In the genomic region with DNA sequence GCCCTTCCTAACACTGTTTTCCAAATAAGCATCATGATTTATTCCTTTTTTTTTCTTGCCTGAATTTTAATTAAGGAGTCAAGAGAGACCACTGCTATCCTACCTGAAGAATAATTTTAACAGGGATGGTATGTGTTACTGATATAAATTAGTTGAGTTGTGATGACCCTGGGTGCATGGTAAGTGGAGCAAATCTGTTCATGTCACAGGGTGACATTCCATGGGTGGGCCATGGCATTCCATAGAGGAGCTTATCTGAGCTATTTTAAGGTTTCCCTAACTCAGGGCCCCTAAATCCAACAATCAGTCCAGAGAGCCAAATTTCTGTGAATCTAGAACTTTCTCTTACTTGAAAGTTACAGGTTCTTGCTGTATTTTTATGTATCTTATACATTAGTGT, we compare ENCODE assay signal across 25 mouse cellular contexts.
"Had no signal": no experiment of that assay in that cellular context is flagged by ENCODE, and none has a peak within 500 bp of the region (broad histone marks: within the 10 kb centered on the region; RNA-seq: fewer than 3 reads in every experiment).

No protein-coding gene starts in this region.

- H3K27me3 ChIP-seq: forebrain, embryonic 15.5 days; hindbrain, embryonic 13.5 days; hindbrain, embryonic 15.5 days; kidney, embryonic 15.5 days; limb, embryonic 13.5 days; limb, embryonic 15.5 days; liver, embryonic 12.5 days had no signal

- DNase-seq: forebrain, postnatal 0 days; gastrocnemius, postnatal 14 days; gastrocnemius, postnatal 36 days; heart, adult 2 months; heart, postnatal 14 days; kidney, adult 11 months; kidney, adult 2 months; kidney, adult 9 months; kidney, postnatal 14 days; kidney, postnatal 36 days; layer of hippocampus, adult 9-11 months; layer of hippocampus, postnatal 36 days; left cerebral cortex, postnatal 4 days; lung, adult 18-20 months had no signal

- H3K9ac ChIP-seq: forebrain, embryonic 15.5 days; forebrain, postnatal 0 days; hindbrain, embryonic 13.5 days; hindbrain, embryonic 15.5 days; kidney, embryonic 15.5 days; limb, embryonic 13.5 days; limb, embryonic 15.5 days; liver, embryonic 12.5 days; liver, embryonic 14.5 days had no signal

- H3K27ac ChIP-seq: forebrain, embryonic 15.5 days; heart, adult 2 months; hindbrain, embryonic 13.5 days; hindbrain, embryonic 15.5 days; hindbrain, postnatal 0 days; kidney, embryonic 15.5 days; kidney, postnatal 0 days; limb, embryonic 13.5 days; limb, embryonic 15.5 days; liver, embryonic 12.5 days; liver, embryonic 14.5 days had no signal

- ATAC-seq: forebrain, embryonic 15.5 days; forebrain, postnatal 0 days; hindbrain, postnatal 0 days; intestine, embryonic 16.5 days; liver, embryonic 12.5 days had no signal

- H3K4me1 ChIP-seq: forebrain, embryonic 15.5 days; hindbrain, embryonic 13.5 days; hindbrain, embryonic 15.5 days; kidney, embryonic 15.5 days; limb, embryonic 13.5 days; limb, embryonic 15.5 days; liver, embryonic 12.5 days had no signal

- H3K4me3 ChIP-seq: forebrain, embryonic 15.5 days; heart, adult 2 months; hindbrain, embryonic 13.5 days; hindbrain, embryonic 15.5 days; kidney, embryonic 15.5 days; limb, embryonic 13.5 days; limb, embryonic 15.5 days; liver, embryonic 12.5 days had no signal

- H3K9me3 ChIP-seq: forebrain, embryonic 15.5 days; hindbrain, embryonic 13.5 days; hindbrain, embryonic 15.5 days; kidney, embryonic 15.5 days; limb, embryonic 13.5 days; limb, embryonic 15.5 days; liver, embryonic 12.5 days had no signal

- H3K36me3 ChIP-seq: forebrain, embryonic 15.5 days; hindbrain, embryonic 13.5 days; hindbrain, embryonic 15.5 days; kidney, embryonic 15.5 days; limb, embryonic 13.5 days; limb, embryonic 15.5 days; liver, embryonic 12.5 days had no signal

- H3K4me2 ChIP-seq: forebrain, embryonic 15.5 days; hindbrain, embryonic 13.5 days; hindbrain, embryonic 15.5 days; kidney, embryonic 15.5 days; limb, embryonic 13.5 days; limb, embryonic 15.5 days; liver, embryonic 12.5 days had no signal
